Mouse (Mus musculus) olfactory bulb, adult 2 months (tissue): Measurements from ENCODE around the gene Rpl39l.

Experiments used
- CTCF ChIP-seq: fragments of 200-500 bp; IDR thresholded peaks from 2 replicates; pipeline ENCODE4 v1.5.1; 2012; ENCODE audit warnings: low read depth, mild to moderate bottlenecking, low read length, moderate library complexity; ENCODE audit not compliant: insufficient read depth
- POLR2A ChIP-seq: fragments of 200-500 bp; IDR thresholded peaks from 2 replicates; pipeline ENCODE4 v1.6.1; 2012; ENCODE audit warnings: mild to moderate bottlenecking, low read depth, low read length, moderate library complexity; ENCODE audit not compliant: insufficient read depth

GRCm38 (mm10) chr16:10147401-10147800, 22.6 kb upstream of the Rpl39l start:
- TF ChIP-seq CTCF (no peak), POLR2A (no peak)
